Mouse (Mus musculus) olfactory bulb, adult 2 months (tissue): ENCODE measurements at regions not wholly inside any gene's neighbourhood (a gene's known extent, or its start where the extent isn't known, plus 50 kb on each side); places are given as distances from the start of the nearest gene placed in this dataset.

ENCODE experiments used
- CTCF ChIP-seq: fragments of 200-500 bp; IDR thresholded peaks from 2 replicates; pipeline ENCODE4 v1.5.1; 2012; ENCODE audit warnings: low read depth, mild to moderate bottlenecking, low read length, moderate library complexity; ENCODE audit not compliant: insufficient read depth
- POLR2A ChIP-seq: fragments of 200-500 bp; IDR thresholded peaks from 2 replicates; pipeline ENCODE4 v1.6.1; 2012; ENCODE audit warnings: mild to moderate bottlenecking, low read depth, low read length, moderate library complexity; ENCODE audit not compliant: insufficient read depth

DNA sequence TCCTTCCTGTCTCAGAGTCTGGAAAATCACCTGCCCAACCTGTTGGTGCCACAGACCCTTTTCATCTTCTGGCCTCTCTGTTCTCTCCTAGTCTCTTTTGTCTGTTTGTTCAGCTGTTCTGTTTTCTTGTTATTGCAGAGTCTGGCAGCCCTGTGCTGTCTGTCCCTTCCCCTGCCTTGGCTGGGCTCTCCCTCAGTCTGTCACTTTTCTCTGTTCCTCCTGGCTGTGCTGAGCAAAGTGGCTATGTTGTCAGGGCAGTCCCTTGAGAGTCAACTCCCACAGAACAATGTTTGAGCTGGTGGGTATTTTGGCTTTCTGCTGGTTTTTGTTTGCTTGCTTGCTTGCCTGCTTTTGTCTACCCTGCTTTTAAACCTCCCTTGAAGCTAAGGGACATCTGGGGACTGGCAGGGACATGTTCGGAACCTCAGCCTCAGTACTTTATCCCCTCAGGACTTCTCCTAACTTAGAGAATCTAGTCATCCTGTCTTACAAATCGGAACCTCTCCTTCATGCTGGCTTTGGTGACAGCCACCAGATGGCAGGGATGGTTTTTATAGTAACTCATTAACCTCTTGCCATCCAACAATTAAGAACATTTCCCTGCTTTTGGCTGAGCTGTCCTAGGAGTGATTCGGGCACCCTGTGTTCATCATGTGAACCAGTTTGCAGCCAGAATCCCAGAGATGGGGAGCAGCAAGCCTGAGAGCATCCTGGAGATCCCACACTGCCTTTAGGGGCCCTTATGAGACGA is 174.1 kb downstream of the Uaca start:
- TF ChIP-seq CTCF (no peak), POLR2A (no peak)
